Mouse (Mus musculus) stomach, postnatal 0 days (tissue): ENCODE data around the gene Col20a1.

Experiments used
- CTCF ChIP-seq: IDR thresholded peaks from 2 replicates; pipeline ENCODE4 v1.5.1; 2016; ENCODE audit warnings: antibody characterized with exemption, low read depth, mild to moderate bottlenecking, moderate library complexity
- EP300 ChIP-seq: optimal IDR thresholded peaks from 2 replicates; pipeline ENCODE3; 2016; ENCODE audit warnings: antibody characterized with exemption

DNA sequence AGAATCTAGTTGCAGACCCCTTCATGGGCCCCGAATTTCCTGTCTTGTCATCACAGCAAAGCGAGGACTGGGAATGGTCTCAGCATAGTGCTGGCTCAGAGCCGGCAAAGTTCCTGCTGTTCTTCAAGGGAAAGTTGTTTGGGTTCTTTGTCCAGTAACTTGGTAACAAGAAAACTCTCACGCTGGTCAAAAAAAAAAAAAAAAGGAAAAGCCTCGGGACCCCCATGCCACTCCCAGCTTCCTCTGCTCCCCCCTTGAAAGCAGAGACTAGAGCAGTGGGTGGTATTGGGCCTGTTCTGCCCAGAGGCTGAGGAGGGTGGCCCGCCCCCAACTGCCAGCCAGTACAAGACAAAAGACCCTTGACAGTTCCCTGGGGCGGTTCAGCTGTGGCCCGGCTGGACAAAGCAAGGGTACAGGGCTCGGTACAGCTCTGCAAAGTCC lies 33.6 kb upstream of the Col20a1 start:
- TF ChIP-seq CTCF (no peak), EP300 (no peak)
